Mouse (Mus musculus) embryo, embryonic 10 days (tissue): ENCODE results near the gene Arpc5.

Experiments used
- DNase-seq: peaks from one replicate; pipeline ENCODE4 v3.0.0-alpha.2; 2015; ENCODE audit warnings: low spot score

Arpc5 gene

GRCm38 (mm10) chr1:152817027-152817769, 50.9 kb downstream of the Arpc5 start:
- peak; percentile 85 for DNase-seq

GRCm38 (mm10) chr1:152817794-152818193, 51.5 kb downstream of the Arpc5 start:
- peak; percentile 60 for DNase-seq

- no peak for DNase-seq
These were observed 53.2 kb downstream of the Arpc5 start for GRCm38 (mm10) chr1:152819558-152819957.

GRCm38 (mm10) chr1:152820911-152821695, 54.8 kb downstream of the Arpc5 start:
- DNase-seq: no peak

GRCm38 (mm10) chr1:152821746-152822145, 55.4 kb downstream of the Arpc5 start:
- no peak for DNase-seq

- DNase-seq: no peak
These were observed 57.9 kb downstream of the Arpc5 start for GRCm38 (mm10) chr1:152824206-152824605.
